Mouse (Mus musculus) layer of hippocampus, postnatal 36 days (tissue): ENCODE results near the gene Themis2. TPM values are rescaled to one million over a fixed set of nuclear protein-coding genes. Genes with fewer than 3 reads are reported as not detected.
"Not testable (repeated sequence)": the region's sequence is repeated elsewhere in the genome, so short reads cannot be mapped to it uniquely, and the experiment has no call there.

ENCODE experiments used
- DNase-seq, 2 experiments: peaks; one replicate each; pipeline ENCODE4 v3.0.0; 2022
- total RNA-seq, 2 experiments: library from RNA; stranded (reverse); gene quantifications; 2 replicates each; pipeline ENCODE4 v1.2.3; 2021

The Themis2 gene
- total RNA-seq, 2 experiments from 2014 or later: 0.66 to 0.82 TPM

DNA sequence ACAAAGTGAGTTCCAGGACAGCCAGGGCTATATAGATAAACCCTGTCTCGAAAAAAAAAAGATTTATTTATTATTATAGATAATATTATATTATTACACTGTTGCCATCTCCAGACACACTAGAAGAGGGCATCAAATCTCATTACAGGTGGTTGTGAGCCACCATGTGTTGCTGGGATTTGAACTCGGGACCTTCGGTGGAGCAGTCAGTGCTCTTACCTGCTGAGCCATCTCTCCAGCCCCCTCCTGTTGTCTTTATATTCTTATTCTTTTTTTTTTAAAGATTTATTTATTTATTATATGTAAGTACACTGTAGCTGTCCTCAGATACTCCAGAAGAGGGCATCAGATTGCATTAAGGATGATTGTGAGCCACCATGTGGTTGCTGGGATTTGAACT lies 2.5 kb upstream of the Themis2 start:
- DNase-seq: not testable (repeated sequence)

- no peak for DNase-seq
Measured at GRCm38 (mm10) chr4:132798028-132798427, 1.8 kb upstream of the Themis2 start.

DNA sequence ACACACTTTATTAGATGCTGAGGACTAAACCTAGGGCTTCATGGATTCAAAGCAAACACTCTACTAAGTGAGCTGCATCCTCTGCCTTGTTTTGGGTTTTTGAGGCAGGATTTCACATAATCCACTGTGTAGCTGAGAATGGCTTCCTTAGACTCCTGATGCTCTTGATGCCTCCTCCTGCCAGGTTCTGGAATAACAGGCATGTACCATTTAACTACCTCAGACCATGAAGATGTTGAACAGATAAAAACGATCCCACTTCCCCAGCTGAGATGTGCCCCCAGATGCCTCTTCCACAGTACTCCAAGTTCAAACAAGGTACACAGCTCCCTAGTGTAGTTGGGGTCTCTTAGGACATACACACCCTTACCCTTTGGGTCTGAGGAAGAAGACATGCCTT lies 1.3 kb upstream of the Themis2 start:
- DNase-seq: no peak

GRCm38 (mm10) chr4:132795171-132795570 lies 1.0 kb downstream of the Themis2 start:
- DNase-seq: no peak

DNA sequence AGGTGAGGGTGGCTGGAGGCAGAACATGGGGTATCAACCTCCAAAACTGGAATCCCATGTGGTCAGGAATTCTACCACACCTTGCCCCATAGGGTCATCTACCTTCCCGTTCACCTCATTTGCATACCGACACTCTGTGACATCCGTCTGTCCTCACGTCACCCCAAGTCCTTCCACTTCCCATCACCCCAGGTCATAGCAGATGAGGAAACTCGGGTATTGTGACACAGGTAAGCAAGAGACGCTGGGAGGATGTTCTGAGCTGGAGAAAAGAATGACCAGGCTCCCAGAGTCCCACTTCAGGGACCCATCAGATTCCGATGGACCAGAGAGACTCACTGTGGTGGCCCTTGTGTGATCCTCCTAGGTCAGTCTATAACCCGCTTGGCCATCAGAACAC lies 1.4 kb downstream of the Themis2 start:
- DNase-seq: no peak

- no peak for DNase-seq
Measured at GRCm38 (mm10) chr4:132794028-132794427, 2.2 kb downstream of the Themis2 start.

- DNase-seq: not testable (repeated sequence)
Measured at GRCm38 (mm10) chr4:132793322-132794004, 2.7 kb downstream of the Themis2 start.

GRCm38 (mm10) chr4:132789731-132790130 lies 6.5 kb downstream of the Themis2 start:
- no peak for DNase-seq

GRCm38 (mm10) chr4:132785228-132785627 lies 11.0 kb downstream of the Themis2 start:
- DNase-seq: no peak

DNA sequence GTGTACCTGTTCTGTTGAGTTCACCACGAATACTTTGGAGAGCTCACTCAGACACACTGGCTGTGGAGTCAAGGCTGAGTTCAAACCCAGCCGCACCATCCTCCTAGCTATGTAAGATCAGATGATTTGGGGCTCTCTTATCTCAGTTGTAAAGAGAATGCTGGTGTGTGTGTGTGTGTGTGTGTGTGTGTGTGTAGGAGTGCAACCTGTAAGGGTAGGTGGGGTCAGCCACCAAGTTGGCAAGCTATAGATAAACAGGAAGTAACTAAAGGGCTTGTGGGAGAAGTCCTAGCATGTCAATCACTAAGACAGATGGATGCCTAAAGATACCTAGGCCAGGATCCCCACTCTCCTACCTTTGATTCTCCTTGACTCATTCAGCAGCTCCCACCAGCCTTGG lies 12.5 kb downstream of the Themis2 start:
- no peak for DNase-seq

GRCm38 (mm10) chr4:132780288-132780687 lies 15.9 kb downstream of the Themis2 start:
- DNase-seq: no peak

DNA sequence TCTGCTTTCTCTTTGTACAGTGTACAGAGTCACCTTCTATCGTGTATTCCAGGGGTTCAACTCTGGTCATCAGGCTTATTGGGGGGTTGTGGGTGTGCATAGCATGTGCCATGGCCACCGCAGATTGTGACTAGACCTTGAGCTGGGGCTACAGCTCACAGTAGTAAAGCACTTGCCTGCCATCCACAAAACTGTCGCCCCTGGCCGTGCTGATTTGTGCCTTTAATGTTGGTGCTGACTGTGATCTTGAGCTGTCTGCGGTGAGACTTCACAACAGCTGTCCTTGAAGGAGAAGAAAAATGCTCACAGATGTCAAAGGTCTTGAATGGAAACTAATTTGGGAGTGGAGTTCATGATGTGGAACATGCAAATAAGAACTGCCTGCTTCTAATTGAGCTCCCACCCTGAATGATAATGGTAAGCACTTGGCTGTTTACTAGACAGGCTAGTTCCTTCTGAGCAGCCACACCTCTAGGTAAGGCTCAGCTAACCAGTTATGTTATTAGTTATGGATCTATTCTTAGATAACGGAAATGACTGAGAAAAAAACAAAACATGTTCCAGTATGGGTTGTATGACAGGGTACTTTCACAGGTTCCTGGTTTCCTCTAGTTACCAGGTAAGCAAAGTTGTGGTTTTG lies 17.5 kb downstream of the Themis2 start:
- no peak for DNase-seq

- DNase-seq: peak; percentile 68 to 71
Measured at GRCm38 (mm10) chr4:132776764-132777163, 19.4 kb downstream of the Themis2 start.

- no peak for DNase-seq
Measured at GRCm38 (mm10) chr4:132774905-132775304, 21.3 kb downstream of the Themis2 start.

- no peak for DNase-seq
Measured at GRCm38 (mm10) chr4:132771776-132772175, 24.4 kb downstream of the Themis2 start.

- DNase-seq: peak; percentile 97 to 98
Measured at GRCm38 (mm10) chr4:132767914-132768876, 28.0 kb downstream of the Themis2 start, which contains the start of gene Rpa2. Rpa2 (plus strand) TSS chr4:132768332.

DNA sequence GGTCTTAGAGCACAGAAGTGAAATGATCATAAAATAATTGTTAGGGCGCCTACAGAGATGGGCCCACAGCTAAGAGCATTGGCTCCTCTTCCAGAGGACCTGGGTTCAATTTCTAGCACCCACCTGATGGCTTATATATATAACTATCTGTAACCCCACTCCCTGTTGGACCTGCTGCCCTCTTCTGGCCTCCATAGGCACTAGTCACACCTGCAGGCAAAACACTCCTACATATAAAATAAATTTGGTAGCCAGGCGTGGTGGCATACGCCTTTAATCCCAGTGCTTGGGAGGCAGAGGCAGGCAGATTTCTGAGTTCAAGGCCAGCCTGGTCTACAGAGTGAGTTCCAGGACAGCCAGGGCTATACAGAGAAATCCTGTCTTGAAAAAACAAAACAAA lies 33.1 kb downstream of the Themis2 start:
- not testable (repeated sequence) for DNase-seq

- DNase-seq: no peak
Measured at GRCm38 (mm10) chr4:132762602-132763001, 33.6 kb downstream of the Themis2 start.

DNA sequence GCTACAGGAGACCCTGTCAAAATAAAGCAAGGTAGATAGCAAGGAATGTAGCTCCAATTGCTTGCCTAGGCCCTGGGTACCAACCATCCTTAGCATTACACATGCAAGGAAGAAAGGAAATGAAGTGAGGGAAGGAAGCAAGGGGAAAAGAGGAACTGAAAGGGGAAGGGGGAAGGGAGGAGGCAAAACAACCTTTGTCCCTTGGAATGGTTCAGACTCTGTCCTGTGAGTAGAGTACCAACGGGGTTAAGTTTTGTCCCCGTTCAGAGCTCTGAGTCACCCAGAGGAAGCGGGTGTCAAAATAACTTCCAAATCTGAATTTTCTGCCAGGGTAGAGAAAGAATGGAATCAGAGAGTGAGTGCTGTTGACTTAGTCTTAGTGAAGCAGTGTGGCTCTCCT lies 35.9 kb downstream of the Themis2 start:
- DNase-seq: no peak

GRCm38 (mm10) chr4:132757633-132758351 lies 38.4 kb downstream of the Themis2 start:
- DNase-seq: no peak

DNA sequence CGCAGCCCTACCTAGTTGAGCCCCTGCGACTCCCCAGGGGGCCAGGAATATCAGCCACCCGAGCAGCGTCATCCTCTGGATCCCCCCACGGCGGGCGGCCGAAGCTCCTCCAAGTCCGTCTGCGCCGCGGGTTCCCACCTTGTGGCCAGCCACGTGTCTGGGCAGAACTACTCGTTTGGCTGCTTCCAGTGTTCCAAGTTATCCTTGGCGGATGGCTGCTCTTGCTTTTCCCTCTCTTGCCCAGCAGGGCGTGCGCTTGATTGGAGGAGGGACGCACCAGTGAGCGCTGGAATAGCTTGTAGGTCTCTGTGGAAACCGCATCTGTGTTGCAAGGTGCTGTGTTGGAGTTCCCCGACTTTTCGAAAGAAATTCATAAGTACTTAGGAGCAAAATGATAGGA lies 39.2 kb downstream of the Themis2 start, which contains the start of gene Smpdl3b:
Smpdl3b (minus strand) TSS at position 279 of the 400 bp plus-strand sequence.
- peak; percentile 68 to 69 for DNase-seq

GRCm38 (mm10) chr4:132752992-132753391 lies 43.2 kb downstream of the Themis2 start:
- DNase-seq: no peak
